Mouse (Mus musculus): ENCODE measurements at regions not wholly inside any gene's neighbourhood (a gene's known extent, or its start where the extent isn't known, plus 50 kb on each side); places are given as distances from the start of the nearest gene placed in this dataset.

- TF ChIP-seq CTCF (IDR thresholded peaks at IDR 0.05; ENCODE audit: control insufficient read depth, insufficient read depth, low read length) (no peak), POLR2A (IDR thresholded peaks at IDR 0.05; ENCODE audit: borderline replicate concordance, control insufficient read depth, low read depth, low read length) (no peak)
These were observed 60.4 kb upstream of the Lipc start for GRCm38 (mm10) chr9:71012399-71012798.
